Mouse (Mus musculus) intestine, embryonic 16.5 days (tissue): ENCODE results near the gene Mrpl42. TPM values are rescaled to one million over a fixed set of nuclear protein-coding genes. Genes with fewer than 3 reads are reported as not detected.
A peak's percentile ranks its signal among the peaks of the same experiment; 100 is the strongest.

Experiments used
- ATAC-seq: fragments of 200-750 bp; cut with Nextera tagmentation; 2 replicates; pipeline ENCODE4 v1.8.0; 2017; ENCODE audit warnings: moderate TSS enrichment, moderate library complexity
- H3K27ac ChIP-seq: fragments of 300-500 bp; sonication (generic); 2 replicates; pipeline ENCODE4 v1.5.1; 2014; ENCODE audit warnings: mild to moderate bottlenecking, low read length
- H3K27me3 ChIP-seq: fragments of 300-500 bp; sonication (generic); replicated peaks from 2 replicates; pipeline ENCODE4 v1.6.1; 2014; ENCODE audit warnings: low read length, control low read depth, mixed read lengths; ENCODE audit not compliant: control insufficient read depth, insufficient read depth
- H3K36me3 ChIP-seq: fragments of 300-500 bp; sonication (generic); 2 replicates; pipeline ENCODE4 v1.6.1; 2014; ENCODE audit warnings: low read length, control low read depth; ENCODE audit not compliant: control insufficient read depth, insufficient read depth
- H3K4me1 ChIP-seq: fragments of 300-500 bp; sonication (generic); 2 replicates; pipeline ENCODE4 v1.6.1; 2014; ENCODE audit warnings: low read length, control low read depth, mixed read lengths; ENCODE audit not compliant: control insufficient read depth, insufficient read depth
- H3K4me2 ChIP-seq: fragments of 300-500 bp; sonication (generic); 2 replicates; pipeline ENCODE4 v1.6.1; 2014; ENCODE audit warnings: low read depth, low read length, control low read depth
- H3K4me3 ChIP-seq: fragments of 300-500 bp; sonication (generic); 2 replicates; pipeline ENCODE4 v1.5.1; 2014; ENCODE audit warnings: mild to moderate bottlenecking, low read length
- H3K9ac ChIP-seq: fragments of 300-500 bp; sonication (generic); 2 replicates; pipeline ENCODE4 v1.6.1; 2014; ENCODE audit warnings: low read depth, low read length
- H3K9me3 ChIP-seq: fragments of 300-500 bp; sonication (generic); 2 replicates; pipeline ENCODE4 v1.6.1; 2016; ENCODE audit warnings: low read length, control low read depth; ENCODE audit not compliant: control insufficient read depth
- WGBS: fragments of 180-500 bp; shearing (Covaris S2); extraction: QIAGEN DNeasy Blood & Tissue Kit; methylation state at CpG from one replicate; pipeline ENCODE4 v1.1.7; 2014; 5-methylcytosine and 5-hydroxymethylcytosine counted together
- polyA plus RNA-seq: library from polyadenylated mRNA; unstranded; fragments of >200 nt; fragmentation: Nextera tagmentation; extraction: Ambion mirVana; gene quantifications from 2 replicates; pipeline ENCODE4 v1.2.1, GENCODE M21; 2015

The Mrpl42 gene
- polyA plus RNA-seq, 1 experiment from 2014 or later = 385 TPM

- H3K27ac ChIP-seq = no peak overlapping the region
Measured at GRCm38 (mm10) chr10:95525871-95526270, 24.1 kb upstream of the Mrpl42 start.

DNA sequence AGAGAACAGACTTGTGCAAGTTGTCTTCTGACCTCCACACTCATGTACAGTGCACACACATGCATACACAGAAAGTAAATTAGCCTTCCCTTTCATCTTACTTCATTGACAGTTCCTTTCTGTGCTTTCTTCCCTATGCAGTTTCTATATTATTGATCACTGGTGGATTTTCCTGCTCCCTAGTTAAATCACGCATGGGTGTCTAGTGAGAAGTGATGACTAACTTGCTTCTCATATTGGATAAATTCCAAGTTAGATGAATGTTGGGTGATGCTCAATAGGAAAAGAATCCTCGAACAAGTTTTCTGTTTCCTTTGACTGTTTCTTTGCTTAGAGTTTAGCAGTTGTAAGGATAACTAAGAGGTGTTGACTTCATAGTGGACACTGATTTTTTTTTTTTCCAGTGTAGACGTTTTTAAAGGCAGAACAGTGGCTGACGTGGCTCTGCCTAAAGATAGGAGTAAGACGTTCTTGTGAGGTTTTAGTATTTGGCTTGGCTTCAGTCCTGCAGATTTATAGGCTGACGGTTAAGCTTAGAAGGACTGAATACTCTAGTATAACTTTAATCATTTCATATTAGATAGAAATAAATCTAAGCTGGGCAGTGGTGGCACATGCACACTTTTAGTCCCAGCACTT, 23.4 kb upstream of the Mrpl42 start:
- H3K36me3 ChIP-seq = no peaks in the 10 kb centered on the region
- H3K9me3 ChIP-seq = no peaks in the 10 kb centered on the region
- peaks cover 9% of the 10 kb centered on the region; the same call in 1 of the 2 replicates for H3K4me1 ChIP-seq
- H3K9ac ChIP-seq = no peak overlapping the region
- WGBS = 63% methylated on average over 6 of the region's 6 CpGs
- H3K27ac ChIP-seq = no peak overlapping the region
- ATAC-seq = no peak
- H3K4me2 ChIP-seq = no peak overlapping the region
- H3K4me3 ChIP-seq = no peak overlapping the region
- H3K27me3 ChIP-seq = no peaks in the 10 kb centered on the region

More at GRCm38 (mm10) chr10:95525871-95526270, 24.1 kb upstream of the Mrpl42 start:
- 84% methylated on average over 5 of the region's 5 CpGs for WGBS
- H3K9ac ChIP-seq = no peak overlapping the region
- no peak for ATAC-seq
- H3K9me3 ChIP-seq = no peaks in the 10 kb centered on the region
- H3K4me2 ChIP-seq = no peak overlapping the region
- H3K36me3 ChIP-seq = no peaks in the 10 kb centered on the region
- no peaks in the 10 kb centered on the region for H3K27me3 ChIP-seq
- H3K4me1 ChIP-seq = peaks cover 9% of the 10 kb centered on the region; the same call in 1 of the 2 replicates
- H3K4me3 ChIP-seq = no peak overlapping the region

DNA sequence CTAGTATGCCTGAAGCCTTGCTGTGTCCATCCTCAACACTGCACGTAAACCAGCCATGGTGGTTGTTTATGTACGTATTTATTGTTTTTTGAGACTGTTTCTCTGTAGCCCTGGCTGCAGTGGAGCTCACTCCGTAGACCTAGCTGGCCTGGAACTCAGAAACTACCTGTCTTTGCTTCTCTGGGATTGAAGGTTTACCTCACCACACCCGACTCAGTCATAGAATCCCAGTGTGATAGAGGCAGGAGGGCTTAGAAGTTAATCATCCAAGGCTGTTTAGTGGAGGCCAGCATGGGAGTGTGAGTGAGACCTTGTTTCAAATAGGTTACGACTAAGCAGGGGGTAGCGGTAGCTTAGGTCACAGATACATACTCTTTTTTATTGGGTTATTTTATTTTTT, 15.9 kb upstream of the Mrpl42 start:
- Histone ChIP-seq H3K36me3 (no peaks in the 10 kb centered on the region), H3K4me1 (peaks cover 12% of the 10 kb centered on the region), H3K4me2 (no peak overlapping the region), H3K9me3 (no peaks in the 10 kb centered on the region), H3K9ac (no peak overlapping the region), H3K4me3 (no peak overlapping the region), H3K27me3 (no peaks in the 10 kb centered on the region), H3K27ac (no peak overlapping the region)
- 86% methylated on average over 6 of the region's 6 CpGs for WGBS
- ATAC-seq = no peak

DNA sequence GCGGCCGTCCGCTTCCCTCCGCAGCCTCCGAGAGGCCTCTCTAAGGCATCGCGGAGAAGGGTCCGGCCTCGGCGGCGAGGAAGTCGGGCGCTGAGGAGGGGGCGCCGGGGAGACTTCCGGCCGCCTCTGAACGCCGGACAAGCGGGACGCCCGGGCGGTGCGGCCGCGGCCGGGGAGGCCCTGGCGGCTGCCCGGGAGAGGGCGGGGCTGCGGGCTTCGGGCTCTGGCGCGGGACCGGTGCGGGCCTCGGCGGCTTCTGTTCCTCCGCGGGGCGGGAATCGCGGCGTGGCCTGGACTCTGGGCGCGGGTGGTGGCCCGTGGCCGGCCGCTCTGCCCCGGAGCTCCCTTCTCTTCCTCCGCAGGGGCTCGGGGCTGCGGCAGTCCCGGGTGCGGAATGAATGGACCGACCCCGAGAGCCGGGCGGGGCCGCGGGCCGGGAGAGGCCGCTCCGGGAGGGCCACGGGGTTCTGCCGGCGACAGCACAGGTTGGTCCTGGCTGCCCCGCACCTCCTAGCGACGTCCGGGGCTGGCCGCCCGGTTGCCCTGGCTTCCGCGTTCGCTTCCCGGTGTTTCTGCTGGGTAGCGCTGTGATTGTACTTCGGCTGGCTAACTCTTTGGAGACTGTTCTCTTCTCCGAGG, 13.7 kb upstream of the Mrpl42 start:
- under 1% methylated on average over 79 of the region's 80 CpGs for WGBS
- Histone ChIP-seq H3K4me2 (peak overlapping the region; percentile 55), H3K27me3 (no peaks in the 10 kb centered on the region), H3K9me3 (peaks cover 3% of the 10 kb centered on the region; the same call in 1 of the 2 replicates), H3K9ac (peak overlapping the region; percentile 99), H3K36me3 (no peaks in the 10 kb centered on the region), H3K27ac (peak overlapping the region; percentile 99), H3K4me1 (peaks cover 12% of the 10 kb centered on the region), H3K4me3 (peak overlapping the region; percentile 93)
- peak; percentile 71 for ATAC-seq

DNA sequence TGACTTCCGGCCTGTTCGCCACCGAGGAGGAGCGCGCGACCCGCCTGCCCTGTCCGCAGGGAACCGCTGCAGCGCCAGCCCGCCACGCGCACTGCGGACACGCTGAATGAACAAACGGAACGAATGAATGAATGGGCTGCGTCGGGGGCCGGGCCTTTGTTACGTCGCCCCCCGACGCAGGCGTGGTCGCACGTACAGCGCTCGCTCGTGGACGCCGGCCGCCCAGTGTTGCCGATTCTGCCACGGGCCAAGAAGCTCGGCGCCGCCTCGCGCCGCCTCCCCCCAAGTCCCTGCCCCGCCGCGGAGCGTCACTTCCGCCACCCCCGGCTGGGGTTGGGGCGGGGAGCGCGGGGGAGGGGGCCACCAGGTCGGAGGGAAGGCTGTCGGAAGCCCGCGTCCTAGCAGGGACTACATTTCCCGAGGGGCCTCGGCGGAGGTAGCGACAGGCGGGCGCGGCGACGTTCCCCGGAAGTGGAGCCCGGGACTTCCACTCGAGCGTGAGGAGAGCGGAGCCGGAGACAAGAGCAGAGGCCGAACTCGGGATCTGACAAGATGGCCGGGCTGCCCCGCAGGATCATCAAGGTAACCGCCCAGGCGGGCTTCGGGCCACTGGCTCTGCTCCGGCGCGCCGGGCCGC, 13.0 kb upstream of the Mrpl42 start, which contains the start of gene Ube2n:
Gene Ube2n, plus strand, starts transcription at position 490 of the 637 bp plus-strand sequence.
- Histone ChIP-seq H3K4me1 (peaks cover 12% of the 10 kb centered on the region), H3K9ac (peak within 1 kb of the TSS; percentile 99), H3K27me3 (no peaks in the 10 kb centered on the region), H3K9me3 (peaks cover 3% of the 10 kb centered on the region; the same call in 1 of the 2 replicates), H3K4me3 (peak within 1 kb of the TSS; percentile 93), H3K27ac (peak within 1 kb of the TSS; percentile 99), H3K4me2 (peak within 1 kb of the TSS; percentile 66), H3K36me3 (no peaks in the 10 kb centered on the region)
- under 1% methylated on average over 80 of the region's 81 CpGs for WGBS
- peak; percentile 97 for ATAC-seq

DNA sequence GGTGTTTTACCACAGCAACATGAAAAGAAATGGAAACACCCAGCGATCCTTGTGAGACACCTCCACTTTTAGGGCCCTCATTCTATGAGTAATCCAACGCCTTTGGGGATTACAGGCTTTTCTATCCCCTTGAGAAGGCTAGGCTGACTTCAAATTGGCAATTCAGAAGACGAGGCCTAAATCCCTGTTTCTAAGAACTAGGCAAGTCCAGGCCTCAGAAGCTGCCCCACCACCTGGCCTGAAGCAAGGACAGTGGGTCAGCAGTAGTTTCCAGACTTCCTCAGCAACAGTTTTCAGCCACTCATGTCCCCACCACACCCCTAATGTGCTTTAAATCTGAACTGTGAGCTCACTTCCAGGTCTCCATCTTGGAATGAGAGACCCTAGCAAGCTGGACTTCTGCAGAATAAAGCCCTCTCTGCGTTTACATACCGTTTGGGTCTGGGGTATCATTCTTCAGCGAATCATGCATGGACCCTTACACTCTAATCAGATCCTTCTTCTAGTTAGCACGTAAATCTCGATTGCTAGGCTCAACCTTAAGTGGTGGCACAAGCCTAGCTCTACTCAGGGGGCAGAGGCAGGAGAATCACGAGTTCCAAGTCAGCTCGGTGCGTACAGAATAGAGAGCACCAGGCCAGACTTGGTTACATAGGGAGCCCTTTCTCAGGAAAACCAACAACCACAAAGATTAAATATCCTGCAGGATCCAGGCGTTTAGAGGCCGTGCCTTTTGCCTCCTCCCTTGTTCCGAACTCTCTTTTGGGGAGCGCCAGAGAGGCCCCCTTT, 12.2 kb upstream of the Mrpl42 start:
- H3K27me3 ChIP-seq = no peaks in the 10 kb centered on the region
- 34% methylated on average over 15 of the region's 15 CpGs for WGBS
- H3K4me3 ChIP-seq = peak overlapping the region; percentile 93
- peak; percentile 14 for ATAC-seq
- peak overlapping the region; percentile 99 for H3K9ac ChIP-seq
- H3K9me3 ChIP-seq = peaks cover 3% of the 10 kb centered on the region; the same call in 1 of the 2 replicates
- H3K4me2 ChIP-seq = peak overlapping the region; percentile 66
- H3K36me3 ChIP-seq = no peaks in the 10 kb centered on the region
- peaks cover 12% of the 10 kb centered on the region for H3K4me1 ChIP-seq
- H3K27ac ChIP-seq = peak overlapping the region; percentile 99

DNA sequence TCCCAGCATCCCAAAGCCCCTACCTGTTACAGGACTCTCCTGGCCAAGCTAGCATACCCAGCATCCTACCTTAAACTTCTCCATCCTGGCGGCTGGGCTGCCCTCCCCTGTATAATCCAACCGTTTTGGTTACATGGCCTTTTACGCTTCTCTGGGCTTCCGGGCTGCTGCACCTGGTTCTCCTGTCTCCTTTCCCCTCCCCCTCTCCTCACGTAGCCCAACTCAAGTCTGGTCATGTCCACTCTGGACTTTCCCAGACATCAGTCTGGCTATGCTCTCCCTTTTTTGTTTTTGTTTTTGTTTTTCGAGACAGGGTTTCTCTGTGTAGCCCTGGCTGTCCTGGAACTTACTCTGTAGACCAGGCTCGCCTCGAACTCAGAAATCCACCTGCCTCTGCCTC, 10.9 kb upstream of the Mrpl42 start:
- Histone ChIP-seq H3K9me3 (peaks cover 3% of the 10 kb centered on the region; the same call in 1 of the 2 replicates), H3K36me3 (no peaks in the 10 kb centered on the region), H3K4me1 (peaks cover 12% of the 10 kb centered on the region), H3K9ac (no peak overlapping the region), H3K27ac (no peak overlapping the region), H3K27me3 (no peaks in the 10 kb centered on the region), H3K4me2 (no peak overlapping the region), H3K4me3 (no peak overlapping the region)
- WGBS = 86% methylated on average over 8 of the region's 8 CpGs
- ATAC-seq = no peak

- Histone ChIP-seq H3K9ac (no peak overlapping the region), H3K4me1 (peaks cover 5% of the 10 kb centered on the region), H3K9me3 (peaks cover 3% of the 10 kb centered on the region; the same call in 1 of the 2 replicates), H3K36me3 (no peaks in the 10 kb centered on the region), H3K27me3 (no peaks in the 10 kb centered on the region), H3K4me2 (no peak overlapping the region), H3K27ac (no peak overlapping the region), H3K4me3 (no peak overlapping the region)
- no peak for ATAC-seq
- WGBS = 74% methylated on average over 3 of the region's 3 CpGs
Measured at GRCm38 (mm10) chr10:95509263-95509662, 7.5 kb upstream of the Mrpl42 start.

DNA sequence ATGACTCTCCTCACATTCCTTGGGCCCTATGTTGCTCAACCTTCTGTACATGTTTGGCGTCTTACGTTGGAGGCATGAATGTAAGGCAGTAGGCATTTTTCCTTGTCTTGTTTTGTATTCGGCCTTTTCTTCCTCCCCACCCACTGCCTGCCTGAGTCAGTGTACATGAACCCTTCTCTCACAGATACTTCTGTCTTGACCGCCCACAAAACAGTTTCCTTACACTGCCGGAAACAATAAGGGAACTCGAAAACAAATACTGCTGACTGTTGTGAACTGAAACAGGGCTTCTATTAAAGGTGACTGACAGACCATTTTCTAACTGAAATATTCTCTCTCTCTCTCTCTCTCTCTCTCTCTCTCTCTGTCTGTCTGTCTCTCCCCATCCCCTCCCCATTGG, 7.1 kb upstream of the Mrpl42 start:
- Histone ChIP-seq H3K4me1 (peaks cover under 1% of the 10 kb centered on the region; the same call in 1 of the 2 replicates), H3K4me2 (no peak overlapping the region), H3K9me3 (peaks cover 3% of the 10 kb centered on the region; the same call in 1 of the 2 replicates), H3K9ac (no peak overlapping the region), H3K27me3 (no peaks in the 10 kb centered on the region), H3K27ac (no peak overlapping the region), H3K36me3 (no peaks in the 10 kb centered on the region), H3K4me3 (no peak overlapping the region)
- 77% methylated on average over 6 of the region's 6 CpGs for WGBS
- no peak for ATAC-seq
